Mouse (Mus musculus): ENCODE data around the gene Atl2. TPM values are rescaled to one million over a fixed set of nuclear protein-coding genes. Genes with fewer than 3 reads are reported as not detected.

The Atl2 gene
- total RNA-seq (2023; ENCODE audit: inconsistent age), result 60.6 to 74.3 TPM (median 70.8 TPM) in 4 replicates

GRCm38 (mm10) chr17:79895911-79896423, at the start of gene Atl2:
Gene Atl2, minus strand, starts transcription at chr17:79896123.

Other genes with a start within 250 kb of the Atl2 start
- gene Cyp1b1, start 181.1 kb downstream of the Atl2 start, total RNA-seq (2023; ENCODE audit: inconsistent age), result not detected in 4 replicates
- 0.38 to 0.57 TPM (median 0.51 TPM) in 3 of 4 replicates, not detected in the other for gene Hnrnpll, start 166.2 kb upstream of the Atl2 start, total RNA-seq (2023; ENCODE audit: inconsistent age)
- gene Galm, start 231.3 kb upstream of the Atl2 start, total RNA-seq (2023; ENCODE audit: inconsistent age), result 1.5 to 2.2 TPM (median 1.8 TPM) in 4 replicates